Mouse (Mus musculus): ENCODE results near the gene Irf2bpl. TPM values are rescaled to one million over a fixed set of nuclear protein-coding genes. Genes with fewer than 3 reads are reported as not detected.
A peak's percentile ranks its signal among the peaks of the same experiment; 100 is the strongest.

Irf2bpl gene
- polyA plus RNA-seq, 1 experiment from 2014 or later: 94.9 TPM

DNA sequence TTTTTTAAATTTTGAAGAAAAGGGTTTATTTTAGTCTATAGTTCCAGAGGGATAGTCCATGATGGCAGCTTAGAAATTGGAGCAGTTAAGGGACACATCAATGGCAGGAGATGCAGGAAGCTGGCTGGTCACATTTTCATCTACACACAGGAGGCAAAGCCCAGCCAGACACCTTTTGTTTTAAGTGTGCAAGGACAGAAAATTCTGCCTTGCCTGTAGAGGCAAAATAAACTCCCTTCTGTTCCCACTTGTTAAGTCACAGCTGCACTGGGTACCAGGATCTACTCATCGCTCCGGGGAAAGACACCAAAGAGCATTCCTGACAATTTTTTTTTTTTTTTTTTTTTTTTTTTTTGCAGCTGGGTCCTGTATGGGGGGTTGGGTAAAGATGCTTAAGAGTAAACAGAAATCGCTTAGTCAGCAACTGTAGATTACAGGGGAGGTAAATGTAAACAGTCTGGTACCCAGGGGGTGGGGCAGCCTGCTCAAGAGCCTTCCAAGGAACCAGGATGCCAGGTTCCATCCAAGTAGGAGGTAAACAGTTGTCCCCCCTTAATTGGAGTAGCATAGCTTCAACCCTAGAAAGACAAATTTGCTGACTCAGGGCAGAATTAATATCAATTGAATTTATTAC is 4.4 kb downstream of the Irf2bpl start:
- H3K36me3 ChIP-seq: no peaks in the 10 kb centered on the region
- peak overlapping the region; percentile 98 for H3K4me3 ChIP-seq
- H3K9ac ChIP-seq (replicated peaks): peak overlapping the region; percentile 14; the same call in 1 of the 2 replicates
- no peaks in the 10 kb centered on the region for H3K27me3 ChIP-seq
- no peaks in the 10 kb centered on the region for H3K9me3 ChIP-seq
- no peak for ATAC-seq (replicated peaks)
- peaks cover 36% of the 10 kb centered on the region for H3K4me1 ChIP-seq
- WGBS: 28% methylated on average over 3 of the region's 3 CpGs
- H3K4me2 ChIP-seq (replicated peaks): peak overlapping the region; percentile 89
- H3K27ac ChIP-seq (replicated peaks): peak overlapping the region; percentile 61

DNA sequence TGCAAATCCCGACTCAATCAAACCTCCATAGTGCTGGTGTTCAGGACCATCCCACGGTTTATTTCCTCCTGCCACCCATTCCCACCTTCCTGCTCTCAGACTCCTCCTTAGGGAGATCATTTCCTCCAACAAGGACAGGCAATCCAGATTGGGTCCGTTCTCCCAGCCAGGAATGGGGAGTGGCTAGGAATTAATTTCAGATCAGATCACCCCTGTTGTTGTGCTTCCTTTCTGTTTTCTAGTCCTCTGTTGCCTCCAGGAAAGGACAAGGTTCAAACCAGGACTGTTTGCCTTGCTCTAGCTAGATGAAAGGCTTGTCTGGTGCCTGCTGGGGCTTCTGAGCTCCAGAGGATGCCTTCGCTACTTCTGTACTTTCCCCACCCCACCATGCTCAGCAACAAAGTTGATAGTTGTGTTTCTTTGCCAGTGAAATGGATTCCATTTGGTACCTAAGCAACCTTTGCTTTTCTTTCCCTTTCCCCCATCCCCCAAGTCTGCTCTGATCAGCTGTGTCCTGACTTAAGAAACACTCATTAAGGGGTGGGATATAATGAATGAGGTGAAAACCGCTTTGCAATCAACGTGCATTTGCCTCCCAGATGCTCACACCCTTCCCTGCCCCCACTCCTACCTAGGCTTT is 5.0 kb downstream of the Irf2bpl start:
- Histone ChIP-seq H3K4me3 (peak overlapping the region; percentile 98), H3K9ac (replicated peaks) (no peak overlapping the region), H3K9me3 (no peaks in the 10 kb centered on the region), H3K4me2 (replicated peaks) (peak overlapping the region; percentile 89), H3K4me1 (peaks cover 32% of the 10 kb centered on the region), H3K27me3 (no peaks in the 10 kb centered on the region), H3K27ac (replicated peaks) (peak overlapping the region; percentile 61), H3K36me3 (no peaks in the 10 kb centered on the region)
- ATAC-seq (replicated peaks): no peak
- 33% methylated on average over 6 of the region's 6 CpGs for WGBS

DNA sequence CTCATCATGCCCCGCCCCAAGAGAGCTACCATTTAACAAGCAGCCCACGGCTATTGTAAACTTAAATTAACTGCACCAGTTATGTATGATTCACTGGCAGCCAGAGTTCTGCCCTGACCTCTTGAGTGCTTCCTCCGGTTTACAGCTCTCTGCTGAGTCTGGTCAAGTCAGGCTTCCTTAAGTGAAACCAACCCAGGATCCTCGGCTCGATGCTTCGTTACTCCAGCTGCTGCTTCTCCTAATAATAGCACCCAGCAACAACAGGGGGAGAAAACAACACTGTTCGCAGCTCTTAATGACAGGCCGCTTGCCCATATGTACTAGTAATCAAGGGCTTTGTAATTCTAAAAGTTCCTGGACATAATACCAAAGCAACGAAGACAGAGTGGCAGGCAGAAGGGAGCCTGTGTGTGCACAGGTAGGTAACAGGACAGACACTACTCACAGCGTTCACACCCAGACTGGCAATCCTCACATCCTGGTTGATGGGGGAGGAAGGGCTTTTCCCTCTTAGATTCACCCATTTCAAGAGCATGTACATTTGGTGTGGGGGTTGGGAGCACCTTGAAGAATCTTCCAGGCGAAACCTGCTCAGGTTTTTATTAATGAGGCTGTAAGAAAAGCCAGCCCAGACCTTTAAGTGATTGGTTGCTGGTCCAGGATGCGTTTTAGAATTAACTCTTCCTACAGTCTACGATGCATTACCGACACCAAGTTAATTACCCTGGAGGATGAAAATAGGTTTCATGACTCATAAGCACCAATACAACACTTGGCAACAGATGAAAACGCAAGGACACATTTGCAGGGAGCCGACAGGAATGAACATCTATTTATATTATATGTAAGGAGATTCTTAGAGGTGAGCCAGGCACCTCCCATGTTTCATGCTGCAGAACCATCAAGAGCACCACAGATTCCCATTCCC is 5.9 kb downstream of the Irf2bpl start:
- WGBS: 45% methylated on average over 16 of the region's 16 CpGs
- Histone ChIP-seq H3K4me2 (replicated peaks) (peak overlapping the region; percentile 89), H3K4me1 (peaks cover 32% of the 10 kb centered on the region), H3K27me3 (no peaks in the 10 kb centered on the region), H3K36me3 (no peaks in the 10 kb centered on the region), H3K9me3 (no peaks in the 10 kb centered on the region), H3K9ac (replicated peaks) (no peak overlapping the region), H3K27ac (replicated peaks) (peak overlapping the region; percentile 61), H3K4me3 (no peak overlapping the region; the same call in 1 of the 2 replicates)
- no peak for ATAC-seq (replicated peaks)

DNA sequence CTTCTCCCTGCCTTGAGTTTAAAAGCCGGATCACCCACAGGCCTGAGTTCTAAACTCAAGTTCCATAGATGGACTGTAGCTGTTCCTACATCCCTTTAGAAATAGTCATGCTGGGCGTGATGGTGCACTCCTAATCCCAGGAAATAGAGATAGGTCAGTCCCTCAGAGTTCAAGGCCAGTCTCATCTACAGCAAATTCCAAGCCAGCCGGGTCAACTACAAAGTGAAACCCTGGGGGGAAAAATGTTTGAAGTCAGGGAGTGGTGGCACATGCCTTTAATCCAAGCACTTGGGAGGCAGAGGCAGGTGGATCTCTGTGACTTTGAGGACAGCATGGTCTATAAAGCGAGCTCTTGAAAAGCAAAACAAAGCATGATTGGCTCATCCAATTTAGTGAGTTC is 7.6 kb downstream of the Irf2bpl start:
- H3K27ac ChIP-seq (replicated peaks): no peak overlapping the region
- H3K9me3 ChIP-seq: no peaks in the 10 kb centered on the region
- no peak overlapping the region for H3K4me2 ChIP-seq (replicated peaks)
- no peak overlapping the region for H3K9ac ChIP-seq (replicated peaks)
- no peaks in the 10 kb centered on the region for H3K27me3 ChIP-seq
- peaks cover 32% of the 10 kb centered on the region for H3K4me1 ChIP-seq
- 91% methylated on average over 4 of the region's 4 CpGs for WGBS
- no peaks in the 10 kb centered on the region for H3K36me3 ChIP-seq
- no peak overlapping the region for H3K4me3 ChIP-seq
- ATAC-seq (replicated peaks): no peak

DNA sequence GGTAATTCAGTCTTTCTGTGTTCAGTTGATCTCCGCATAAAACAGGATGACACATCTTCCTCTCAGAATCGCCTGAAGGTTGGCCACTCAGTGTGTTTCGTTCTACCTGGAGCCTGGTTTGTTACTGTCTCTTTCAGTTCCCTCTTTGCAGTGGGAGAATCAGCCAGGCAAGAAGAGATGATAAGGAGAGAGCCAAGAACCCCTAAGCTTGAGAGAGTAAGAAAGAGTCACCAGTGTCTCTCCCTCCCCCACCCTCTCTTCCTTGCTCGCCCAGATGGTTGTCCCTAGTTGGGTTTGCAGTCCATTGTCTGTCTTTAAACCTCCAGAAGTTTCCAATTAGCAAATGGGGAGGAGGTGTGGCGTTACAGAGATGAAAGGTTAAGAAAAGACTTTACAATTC is 8.5 kb downstream of the Irf2bpl start:
- no peak overlapping the region for H3K9ac ChIP-seq (replicated peaks)
- H3K4me2 ChIP-seq (replicated peaks): no peak overlapping the region
- no peak overlapping the region for H3K27ac ChIP-seq (replicated peaks)
- WGBS: 71% methylated on average over 5 of the region's 5 CpGs
- H3K27me3 ChIP-seq: no peaks in the 10 kb centered on the region
- peaks cover 30% of the 10 kb centered on the region for H3K4me1 ChIP-seq
- H3K4me3 ChIP-seq: no peak overlapping the region
- no peak for ATAC-seq (replicated peaks)
- H3K9me3 ChIP-seq: no peaks in the 10 kb centered on the region
- no peaks in the 10 kb centered on the region for H3K36me3 ChIP-seq

GRCm38 (mm10) chr12:86872335-86873040 is 12.1 kb downstream of the Irf2bpl start:
- no peaks in the 10 kb centered on the region for H3K36me3 ChIP-seq
- no peaks in the 10 kb centered on the region for H3K27me3 ChIP-seq
- no peak overlapping the region for H3K4me2 ChIP-seq (replicated peaks)
- no peaks in the 10 kb centered on the region for H3K9me3 ChIP-seq
- H3K9ac ChIP-seq (replicated peaks): no peak overlapping the region
- 0 out of 2 replicates have a peak, but pooled peaks have one; percentile 23 for ATAC-seq (replicated peaks)
- WGBS: 67% methylated on average over 9 of the region's 9 CpGs
- no peaks in the 10 kb centered on the region for H3K4me1 ChIP-seq
- no peak overlapping the region for H3K4me3 ChIP-seq
- H3K27ac ChIP-seq (replicated peaks): no peak overlapping the region

- WGBS: 85% methylated on average over 4 of the region's 4 CpGs
- Histone ChIP-seq H3K4me3 (no peak overlapping the region), H3K4me1 (no peaks in the 10 kb centered on the region), H3K27ac (replicated peaks) (no peak overlapping the region), H3K36me3 (no peaks in the 10 kb centered on the region), H3K27me3 (no peaks in the 10 kb centered on the region), H3K9me3 (no peaks in the 10 kb centered on the region), H3K9ac (replicated peaks) (no peak overlapping the region), H3K4me2 (replicated peaks) (no peak overlapping the region)
- no peak for ATAC-seq (replicated peaks)
Measured at GRCm38 (mm10) chr12:86871666-86872334, 12.8 kb downstream of the Irf2bpl start.

GRCm38 (mm10) chr12:86870996-86871395 is 13.6 kb downstream of the Irf2bpl start:
- Histone ChIP-seq H3K9ac (replicated peaks) (no peak overlapping the region), H3K9me3 (no peaks in the 10 kb centered on the region), H3K4me1 (no peaks in the 10 kb centered on the region), H3K27ac (replicated peaks) (no peak overlapping the region), H3K4me3 (no peak overlapping the region), H3K4me2 (replicated peaks) (no peak overlapping the region), H3K36me3 (no peaks in the 10 kb centered on the region), H3K27me3 (no peaks in the 10 kb centered on the region)
- WGBS: 91% methylated on average over 3 of the region's 3 CpGs
- ATAC-seq (replicated peaks): no peak

DNA sequence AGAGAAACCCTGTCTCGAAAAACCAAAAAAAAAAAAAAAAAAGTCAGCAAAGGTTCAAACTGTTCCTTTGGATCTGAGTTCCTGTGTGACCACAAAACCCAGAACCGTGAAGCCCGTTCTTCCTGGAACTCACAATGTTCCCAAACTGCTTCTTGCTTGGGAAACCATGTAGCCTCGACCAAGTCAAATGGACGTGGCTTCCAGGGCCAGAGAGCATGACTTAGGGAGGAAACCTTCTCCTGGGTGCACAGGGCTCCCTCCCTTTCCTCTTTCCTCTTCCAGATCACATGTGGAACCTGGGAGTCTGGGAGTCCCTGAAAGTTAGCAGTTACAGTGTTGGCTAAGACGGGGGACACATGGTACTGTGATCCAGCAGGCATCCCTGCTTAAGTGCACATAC is 14.8 kb downstream of the Irf2bpl start:
- Histone ChIP-seq H3K36me3 (no peaks in the 10 kb centered on the region), H3K4me3 (no peak overlapping the region), H3K9me3 (no peaks in the 10 kb centered on the region), H3K4me1 (no peaks in the 10 kb centered on the region), H3K4me2 (replicated peaks) (no peak overlapping the region), H3K9ac (replicated peaks) (no peak overlapping the region), H3K27ac (replicated peaks) (no peak overlapping the region), H3K27me3 (no peaks in the 10 kb centered on the region)
- WGBS: 90% methylated on average over 6 of the region's 6 CpGs
- ATAC-seq (replicated peaks): no peak

DNA sequence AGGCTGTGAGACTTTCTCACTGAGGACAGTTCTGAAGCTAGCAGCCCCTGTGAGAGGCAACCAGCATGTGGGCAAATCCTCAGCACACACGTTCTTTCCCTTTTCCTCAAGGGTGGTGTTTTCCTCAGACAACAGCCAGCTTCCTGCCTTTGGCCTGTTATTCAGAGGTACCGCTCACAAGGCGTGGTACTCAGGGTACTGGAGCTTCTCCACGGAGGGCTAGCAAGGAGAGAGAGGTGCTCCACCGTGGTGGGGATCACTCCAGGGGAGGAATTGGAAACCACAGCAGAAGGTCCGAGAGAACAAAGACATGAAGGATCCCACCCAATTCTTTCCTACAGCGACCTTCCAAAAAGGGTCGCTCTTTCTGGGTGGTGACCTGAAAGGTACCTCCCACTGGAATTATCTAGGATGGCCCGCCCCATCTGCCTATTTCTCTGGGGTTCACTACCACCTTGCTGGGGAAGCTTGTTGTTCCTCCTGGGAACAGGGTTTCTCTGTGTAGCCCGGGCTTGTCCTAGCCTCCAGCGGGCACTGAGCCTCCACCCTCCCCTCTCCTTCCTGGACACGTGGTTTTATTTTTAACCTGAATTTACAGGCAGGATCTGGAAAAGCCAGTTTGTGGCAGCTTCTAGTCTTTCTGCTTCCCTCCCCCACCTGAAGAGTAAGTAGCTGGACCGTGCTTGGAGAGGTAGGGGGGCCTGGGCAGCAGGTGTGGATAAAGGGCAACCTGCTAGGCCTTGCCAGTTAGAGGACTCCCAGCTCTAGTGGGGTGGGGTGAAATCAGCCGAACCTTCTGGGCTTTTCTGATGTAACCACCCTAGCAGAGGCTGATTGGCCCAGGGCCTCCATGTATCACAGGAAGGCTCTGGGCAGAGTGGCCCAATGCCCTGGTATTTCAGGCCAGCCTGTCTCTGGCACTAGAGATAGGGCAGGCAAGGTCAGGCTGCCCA is 17.1 kb downstream of the Irf2bpl start:
- Histone ChIP-seq H3K4me1 (no peaks in the 10 kb centered on the region), H3K9ac (replicated peaks) (no peak overlapping the region), H3K9me3 (no peaks in the 10 kb centered on the region), H3K4me3 (no peak overlapping the region), H3K4me2 (replicated peaks) (no peak overlapping the region), H3K36me3 (no peaks in the 10 kb centered on the region), H3K27ac (replicated peaks) (no peak overlapping the region), H3K27me3 (no peaks in the 10 kb centered on the region)
- no peak for ATAC-seq (replicated peaks)
- WGBS: 53% methylated on average over 14 of the region's 14 CpGs
